Mouse (Mus musculus): ENCODE measurements at regions not wholly inside any gene's neighbourhood (a gene's known extent, or its start where the extent isn't known, plus 50 kb on each side); places are given as distances from the start of the nearest gene placed in this dataset.

DNA sequence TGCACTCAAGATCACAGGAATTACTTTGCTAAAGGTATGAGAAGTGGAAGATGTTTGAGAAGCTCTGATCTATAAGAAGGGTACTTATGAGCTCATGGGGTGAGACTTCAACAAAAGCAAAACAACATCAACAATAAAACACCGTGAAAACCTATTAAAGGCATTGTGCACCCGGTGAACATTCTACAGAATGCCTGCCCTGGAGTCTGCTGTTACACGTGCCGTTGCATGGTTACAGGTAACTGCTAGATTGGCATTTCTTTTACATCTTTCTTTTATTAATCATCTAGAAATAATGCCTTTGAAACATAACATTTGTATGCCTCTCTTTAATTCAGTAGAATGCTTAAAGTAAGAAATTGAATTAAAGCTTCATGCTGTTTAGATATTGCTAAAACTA, 661.0 kb downstream of the Pcdh18 start:
- no peak overlapping the region for H3K4me2 ChIP-seq (ENCODE audit: insufficient read depth, low read depth, poor library complexity, severe bottlenecking)
- no peaks in the 10 kb centered on the region for H3K36me3 ChIP-seq (replicated peaks in 1 of 2; ENCODE audit: control insufficient read depth in 1 of 2, insufficient read depth in 1 of 2, low read length in 1 of 2)
- no peak for TF ChIP-seq MXI1 (IDR thresholded peaks at IDR 0.05; ENCODE audit: low read depth, low read length)
- no peak for TF ChIP-seq ELF1 (IDR thresholded peaks at IDR 0.05; ENCODE audit: low read depth, low read length)
- no peak for TF ChIP-seq TBP (conservative IDR thresholded peaks at IDR 0.05; ENCODE audit: low read depth, low read length)
- no peak for TF ChIP-seq MEF2A (IDR thresholded peaks at IDR 0.05; ENCODE audit: borderline replicate concordance, low read depth, low read length)
- in situ Hi-C loops (cut with MboI; ENCODE audit: low pct_ligation_motif_present, low pct_unique_long_range_greater_than_20kb, low sequenced_read_pairs): no loop called here
- no peak overlapping the region for H3K9ac ChIP-seq (ENCODE audit: insufficient read depth, low read depth)
- no peaks in the 10 kb centered on the region for H3K27me3 ChIP-seq (replicated peaks)
- H3K27ac ChIP-seq (ENCODE audit: insufficient read depth, low read depth): no peak overlapping the region
- no peak for DNase-seq (ENCODE audit: extremely low read depth)
- dilution Hi-C loops (cut with MboI; ENCODE audit: extremely low pct_ligation_motif_present, extremely low pct_unique_long_range_greater_than_20kb, low sequenced_read_pairs): no loop called here
- no peaks in the 10 kb centered on the region for H3K4me1 ChIP-seq (ENCODE audit: control insufficient read depth in 1 of 2, insufficient read depth in 2 of 2)
- H3K4me3 ChIP-seq (replicated peaks in 1 of 3; ENCODE audit: low read depth in 2 of 3, low read length in 2 of 3, poor library complexity in 1 of 3): no peak overlapping the region
- H3K9me3 ChIP-seq (replicated peaks; ENCODE audit: low read length): peaks cover 27% of the 10 kb centered on the region
- H3K79me2 ChIP-seq (replicated peaks; ENCODE audit: control insufficient read depth, extremely low read depth, insufficient read depth, poor library complexity, severe bottlenecking): no peaks in the 10 kb centered on the region

DNA sequence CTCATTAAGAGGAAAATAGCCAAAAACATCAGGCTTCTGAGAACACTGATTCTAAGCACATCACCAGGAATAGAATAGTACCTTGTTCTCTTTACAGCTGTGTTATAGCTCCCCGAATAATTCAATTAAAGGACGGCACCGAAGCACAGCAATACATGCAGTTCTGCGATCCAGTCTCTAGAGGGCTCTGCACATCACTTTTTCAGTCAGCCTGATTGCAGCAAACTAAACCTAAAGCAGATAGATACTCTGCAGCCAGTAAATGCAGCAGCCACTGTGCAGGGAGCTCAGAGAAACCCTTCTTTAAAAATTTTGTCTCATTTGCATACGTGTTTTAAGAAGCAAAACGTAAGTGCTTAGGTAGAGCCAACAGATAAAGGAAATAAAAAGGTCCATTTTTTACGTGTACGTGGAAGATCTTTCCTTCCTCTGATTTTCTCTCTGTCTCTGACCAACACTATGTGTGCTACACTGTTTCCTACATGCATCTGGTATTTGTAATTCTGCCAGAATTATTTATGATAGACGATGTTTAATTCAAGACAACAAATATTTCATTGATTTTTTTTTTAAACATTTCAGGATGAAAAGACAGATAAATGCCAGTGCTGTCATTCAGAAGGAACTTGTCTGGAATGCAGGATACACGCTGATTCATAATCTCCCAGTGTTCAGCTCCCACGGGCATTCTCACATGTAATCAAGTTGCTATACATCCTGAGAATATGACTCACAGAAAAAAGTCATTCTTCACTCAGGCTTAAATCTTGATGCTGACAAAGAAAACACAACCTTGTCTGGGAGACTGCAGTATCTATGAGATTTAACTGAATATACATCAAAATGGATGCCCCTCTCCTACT, 663.1 kb downstream of the Pcdh18 start:
- dilution Hi-C loops (cut with MboI; ENCODE audit: extremely low pct_ligation_motif_present, extremely low pct_unique_long_range_greater_than_20kb, low sequenced_read_pairs) (no loop called here), in situ Hi-C loops (cut with MboI; ENCODE audit: low pct_ligation_motif_present, low pct_unique_long_range_greater_than_20kb, low sequenced_read_pairs) (no loop called here)
- no peak for TF ChIP-seq HCFC1 (IDR thresholded peaks at IDR 0.05; ENCODE audit: low read depth, low read length)
- peak in 1 of 2 experiments; percentile 9; a peak in 1 of 4 replicates for TF ChIP-seq CTCF (conservative IDR thresholded peaks at IDR 0.05 in 1 of 2, IDR thresholded peaks at IDR 0.05 in 1 of 2; ENCODE audit: low read depth in 2 of 2, low read length in 2 of 2)

DNA sequence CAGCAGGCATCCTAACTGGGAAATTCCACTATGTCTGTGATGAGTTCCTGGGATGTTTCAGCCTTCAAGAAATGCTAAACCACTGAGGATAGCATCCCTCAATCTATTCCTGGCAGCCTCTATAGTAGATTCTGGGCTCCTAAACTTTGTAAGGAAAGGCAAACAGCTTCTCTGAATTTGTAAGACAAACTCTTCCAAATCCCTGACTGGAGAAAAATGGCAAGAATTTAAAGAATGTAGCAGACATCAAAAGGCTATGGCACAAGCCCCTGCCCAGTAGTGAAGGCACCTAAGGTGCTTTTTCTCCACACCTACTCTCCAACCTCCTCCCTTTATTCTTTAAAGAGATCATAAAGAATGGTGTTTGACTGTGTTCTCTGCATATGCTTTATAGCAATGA, 688.3 kb downstream of the Pcdh18 start:
- Histone ChIP-seq H3K9me3 (replicated peaks; ENCODE audit: low read length) (peaks cover 15% of the 10 kb centered on the region), H3K4me3 (replicated peaks in 1 of 3; ENCODE audit: low read depth in 2 of 3, low read length in 2 of 3, poor library complexity in 1 of 3) (no peak overlapping the region), H3K9ac (ENCODE audit: insufficient read depth, low read depth) (no peak overlapping the region), H3K27me3 (replicated peaks) (no peaks in the 10 kb centered on the region), H3K27ac (ENCODE audit: insufficient read depth, low read depth) (no peak overlapping the region), H3K4me1 (ENCODE audit: control insufficient read depth in 1 of 2, insufficient read depth in 2 of 2) (no peaks in the 10 kb centered on the region), H3K4me2 (ENCODE audit: insufficient read depth, low read depth, poor library complexity, severe bottlenecking) (no peak overlapping the region), H3K79me2 (replicated peaks; ENCODE audit: control insufficient read depth, extremely low read depth, insufficient read depth, poor library complexity, severe bottlenecking) (no peaks in the 10 kb centered on the region), H3K36me3 (replicated peaks in 1 of 2; ENCODE audit: control insufficient read depth in 1 of 2, insufficient read depth in 1 of 2, low read length in 1 of 2) (no peaks in the 10 kb centered on the region)
- TF ChIP-seq ZC3H11A (IDR thresholded peaks at IDR 0.05; ENCODE audit: low read depth, low read length) (no peak), ELF1 (IDR thresholded peaks at IDR 0.05; ENCODE audit: low read depth, low read length) (no peak), JUN (IDR thresholded peaks at IDR 0.05; ENCODE audit: insufficient read depth, low read depth, low read length) (no peak), MAX (IDR thresholded peaks at IDR 0.05; ENCODE audit: low read length) (no peak), RCOR1 (conservative IDR thresholded peaks at IDR 0.05; ENCODE audit: low read depth, low read length) (no peak), ZNF384 (IDR thresholded peaks at IDR 0.05; ENCODE audit: low read depth, low read length) (no peak), UBTF (IDR thresholded peaks at IDR 0.05; ENCODE audit: low read depth, low read length) (no peak), CHD1 (IDR thresholded peaks at IDR 0.05; ENCODE audit: low read depth, low read length) (no peak), ZMIZ1 (IDR thresholded peaks at IDR 0.05; ENCODE audit: low read depth, low read length) (no peak), SMC3 (IDR thresholded peaks at IDR 0.05; ENCODE audit: low read depth, low read length) (no peak), MYC (IDR thresholded peaks at IDR 0.05; ENCODE audit: low read depth, low read length) (no peak), HCFC1 (IDR thresholded peaks at IDR 0.05; ENCODE audit: low read depth, low read length) (no peak), MXI1 (IDR thresholded peaks at IDR 0.05; ENCODE audit: low read depth, low read length) (no peak), ETS1 (conservative IDR thresholded peaks at IDR 0.05; ENCODE audit: low read depth, low read length) (no peak), POLR2AphosphoS2 (IDR thresholded peaks at IDR 0.05; ENCODE audit: low read depth, low read length) (no peak), TCF12 (IDR thresholded peaks at IDR 0.05; ENCODE audit: low read depth, low read length) (no peak), ZKSCAN1 (IDR thresholded peaks at IDR 0.05; ENCODE audit: borderline replicate concordance, low read depth, low read length) (no peak)
- DNase-seq (ENCODE audit: extremely low read depth): no peak
- in situ Hi-C loops (cut with MboI; ENCODE audit: low pct_ligation_motif_present, low pct_unique_long_range_greater_than_20kb, low sequenced_read_pairs) (no loop called here), dilution Hi-C loops (cut with MboI; ENCODE audit: extremely low pct_ligation_motif_present, extremely low pct_unique_long_range_greater_than_20kb, low sequenced_read_pairs) (no loop called here)

More for the DNA sequence above, 663.1 kb downstream of the Pcdh18 start:
- Histone ChIP-seq H3K9me3 (replicated peaks; ENCODE audit: low read length) (peaks cover 25% of the 10 kb centered on the region), H3K4me1 (ENCODE audit: control insufficient read depth in 1 of 2, insufficient read depth in 2 of 2) (no peaks in the 10 kb centered on the region), H3K36me3 (replicated peaks in 1 of 2; ENCODE audit: control insufficient read depth in 1 of 2, insufficient read depth in 1 of 2, low read length in 1 of 2) (no peaks in the 10 kb centered on the region), H3K79me2 (replicated peaks; ENCODE audit: control insufficient read depth, extremely low read depth, insufficient read depth, poor library complexity, severe bottlenecking) (no peaks in the 10 kb centered on the region), H3K4me2 (ENCODE audit: insufficient read depth, low read depth, poor library complexity, severe bottlenecking) (no peak overlapping the region), H3K4me3 (replicated peaks in 1 of 3; ENCODE audit: low read depth in 2 of 3, low read length in 2 of 3, poor library complexity in 1 of 3) (no peak overlapping the region), H3K27ac (ENCODE audit: insufficient read depth, low read depth) (no peak overlapping the region), H3K27me3 (replicated peaks) (no peaks in the 10 kb centered on the region), H3K9ac (ENCODE audit: insufficient read depth, low read depth) (no peak overlapping the region)
- no peak for DNase-seq (ENCODE audit: extremely low read depth)

Data from CH12.LX (cell line).